Mouse (Mus musculus) heart, adult 9 months (tissue): ENCODE data around the gene Zfp27.
A peak's percentile ranks its signal among the peaks of the same experiment; 100 is the strongest.

Source experiments
- DNase-seq, 2 experiments: peaks; one replicate each; pipeline ENCODE4 v3.0.0; 2022; ENCODE audit warnings: low spot score in 2 of 2

Gene Zfp27

GRCm38 (mm10) chr7:29905966-29906681 is at the start of gene Zfp27:
Gene Zfp27 (minus strand): TSS chr7:29906572.
- DNase-seq = peak; percentile 79 to 84

DNA sequence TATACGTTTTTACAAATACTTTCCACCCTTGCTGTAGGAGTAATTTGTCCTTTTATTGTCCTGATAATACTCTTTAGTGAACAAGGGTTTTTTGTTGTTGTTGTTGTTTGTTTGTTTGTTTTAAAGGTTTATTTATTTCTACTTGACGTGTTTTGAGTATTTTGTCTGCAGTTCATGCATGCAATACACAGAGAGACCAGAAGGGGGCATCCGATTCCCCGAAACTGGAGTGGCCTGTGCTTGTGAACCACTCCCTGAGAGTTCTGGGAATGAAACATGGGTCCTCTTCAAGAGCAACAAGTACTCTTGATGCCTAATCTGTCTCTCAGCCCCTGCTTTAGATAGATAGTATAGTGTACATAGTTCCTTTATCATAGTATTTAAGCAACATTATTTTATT is 48.4 kb upstream of the Zfp27 start:
- peak in 1 of 2 experiments; percentile 23 for DNase-seq

DNA sequence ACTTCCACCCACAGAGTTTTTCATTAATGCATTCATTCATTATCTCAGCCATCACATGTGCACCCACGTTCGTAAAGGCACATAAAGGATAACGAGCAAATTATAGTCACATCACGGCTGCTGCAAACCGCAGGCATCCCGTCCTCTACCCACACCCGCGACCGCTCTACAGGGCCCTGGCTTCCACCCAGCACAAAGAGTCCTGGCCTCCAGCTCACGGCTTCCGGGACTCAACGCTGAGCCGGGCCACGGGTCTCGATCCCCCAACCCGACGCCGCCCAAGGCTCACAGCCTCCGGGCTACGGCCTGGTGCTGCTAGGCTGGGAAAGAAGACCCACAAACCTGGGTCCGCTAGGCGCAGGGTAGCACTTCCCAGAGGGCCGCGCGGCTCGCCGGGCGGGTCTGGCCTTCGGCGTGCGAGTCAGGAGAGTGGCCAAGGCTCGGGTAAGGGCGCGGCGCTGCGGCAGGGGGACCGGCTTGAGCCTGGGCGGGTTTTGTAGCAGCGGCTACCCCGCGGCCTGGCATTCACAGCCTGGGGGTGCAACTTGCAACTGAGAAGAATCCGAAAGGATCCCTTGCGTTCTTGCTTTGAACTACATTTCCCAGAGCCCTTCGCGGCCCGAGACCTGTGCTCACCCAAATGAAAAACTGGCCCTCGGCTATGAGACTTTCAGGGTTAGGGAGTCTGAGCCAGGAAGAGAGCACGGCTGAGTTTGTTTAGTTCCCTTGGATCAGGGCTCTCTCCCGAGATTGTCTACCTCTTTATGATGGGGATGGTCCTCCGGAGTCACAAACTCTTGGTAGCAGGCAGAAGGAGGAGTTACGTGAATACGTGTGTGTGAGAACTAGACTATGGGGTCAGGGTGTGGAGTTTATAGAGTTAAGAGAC is 47.4 kb upstream of the Zfp27 start, which contains the start of gene Zfp74:
Gene Zfp74, minus strand, starts transcription at position 577 of the 889 bp plus-strand sequence.
- peak; percentile 72 to 80 for DNase-seq

DNA sequence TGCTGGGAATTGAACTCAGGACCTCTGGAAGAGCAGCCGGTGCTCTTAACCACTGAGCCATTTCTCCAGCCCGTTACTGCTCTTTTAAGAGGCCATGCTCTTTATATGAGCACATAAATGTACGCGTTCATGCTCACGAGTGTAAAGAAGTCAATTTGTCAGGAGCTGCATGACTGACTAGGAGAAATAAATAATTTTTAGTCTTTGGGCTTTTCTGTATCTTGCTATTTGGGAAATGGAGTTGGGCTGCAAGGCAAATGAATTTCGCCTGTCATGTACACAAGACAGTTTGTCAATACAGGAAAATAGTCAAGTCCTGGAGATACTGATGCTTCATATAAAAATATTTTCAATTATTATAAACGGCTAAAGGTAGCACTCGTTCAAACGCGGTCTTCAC is 46.7 kb upstream of the Zfp27 start:
- no peak for DNase-seq

DNA sequence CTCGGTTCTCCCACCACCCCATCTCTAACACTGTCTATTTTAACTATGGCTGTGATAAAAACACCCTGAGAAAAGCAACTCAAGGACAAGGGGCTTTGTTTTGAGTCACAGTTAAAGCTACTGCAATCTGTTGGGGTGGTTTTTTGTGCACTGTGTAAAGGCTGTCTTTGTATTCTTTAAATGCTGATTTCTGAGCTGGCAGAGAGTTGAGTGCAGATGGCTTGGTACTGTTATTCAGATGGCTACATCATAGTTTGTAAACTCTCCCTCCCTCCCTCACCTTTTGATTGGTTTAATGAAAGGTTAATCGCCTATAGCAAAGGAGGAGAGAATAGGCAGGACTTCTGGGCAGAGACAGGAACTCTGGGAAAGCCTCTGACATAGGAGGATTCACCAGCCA is 37.8 kb upstream of the Zfp27 start:
- no peak for DNase-seq

DNA sequence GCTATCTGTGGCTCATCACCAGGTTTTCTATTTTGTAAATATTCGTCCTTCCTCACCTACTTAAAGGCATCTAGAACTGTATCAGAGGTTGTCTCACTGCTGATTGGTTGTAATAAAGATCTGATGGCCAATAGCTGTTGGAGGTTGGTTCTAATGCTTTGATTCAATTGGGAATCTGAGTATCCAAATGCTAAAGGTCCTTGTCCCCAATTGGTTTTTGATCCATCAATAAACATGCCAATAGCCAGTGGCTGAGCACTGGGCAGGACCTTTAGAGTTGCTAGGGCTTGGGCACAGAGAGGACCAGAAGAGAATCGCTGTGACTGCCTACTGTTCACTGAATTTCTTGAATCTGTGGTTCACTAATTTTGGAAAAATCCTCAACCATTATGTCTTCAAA is 37.3 kb upstream of the Zfp27 start:
- no peak for DNase-seq

DNA sequence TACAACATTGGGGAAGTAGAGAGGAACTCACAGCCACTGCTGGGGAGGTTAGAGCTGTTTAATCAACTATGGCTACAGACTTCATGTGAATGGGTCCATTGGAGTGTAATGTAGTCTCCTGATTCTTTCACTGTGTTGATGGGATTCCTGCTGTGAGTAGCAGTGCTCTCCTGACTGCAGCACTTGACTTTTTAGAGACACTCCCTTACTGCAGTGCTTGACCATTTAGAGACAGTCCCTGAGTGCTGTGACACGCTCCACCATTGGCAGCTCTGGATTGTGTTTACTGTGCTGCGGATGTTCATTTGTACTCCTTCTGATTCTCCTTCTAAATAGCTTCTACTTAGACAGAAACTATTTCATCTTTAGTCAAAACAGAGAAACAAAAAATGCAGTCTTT is 36.4 kb upstream of the Zfp27 start:
- DNase-seq = no peak

DNA sequence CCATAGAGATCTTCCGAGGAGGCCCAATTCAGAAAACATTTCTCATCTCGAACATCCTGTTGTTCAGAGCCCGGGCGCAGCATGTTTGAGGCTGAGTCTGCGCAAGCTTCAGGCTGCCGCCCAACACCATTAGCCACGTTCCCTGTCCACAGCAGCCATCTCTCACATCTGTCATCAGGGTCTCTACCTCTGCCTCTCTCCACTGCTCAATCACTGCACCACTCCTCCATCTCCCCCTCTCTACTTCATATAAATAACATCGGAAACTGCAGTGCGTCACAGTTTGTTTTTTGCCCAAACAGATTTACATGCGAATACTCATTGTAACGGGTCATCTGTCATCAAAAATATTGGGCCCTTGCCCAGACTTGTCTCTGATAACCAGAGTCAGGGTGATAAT is 34.7 kb upstream of the Zfp27 start:
- DNase-seq = no peak

- DNase-seq = no peak
Measured at GRCm38 (mm10) chr7:29938856-29939255, 32.5 kb upstream of the Zfp27 start.

DNA sequence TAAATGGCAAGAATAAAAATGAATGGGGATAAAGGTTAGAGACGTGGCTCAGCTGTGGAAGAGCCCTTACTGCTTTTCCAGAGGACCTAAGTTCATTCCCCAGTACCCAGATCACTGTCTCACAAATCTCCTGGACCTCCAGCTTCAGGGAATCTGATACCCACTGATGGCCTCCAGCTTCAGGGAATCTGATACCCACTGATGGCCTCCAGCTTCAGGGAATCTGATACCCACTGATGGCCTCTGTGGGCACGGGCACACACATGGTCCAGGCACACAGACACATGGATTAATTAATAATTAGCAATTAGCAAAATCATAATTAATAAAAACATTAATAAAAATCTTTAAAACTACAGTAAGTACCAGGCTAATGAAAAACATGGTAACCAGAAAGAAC is 16.4 kb upstream of the Zfp27 start:
- no peak for DNase-seq

- no peak for DNase-seq
Measured at GRCm38 (mm10) chr7:29921439-29922093, 15.2 kb upstream of the Zfp27 start.

DNA sequence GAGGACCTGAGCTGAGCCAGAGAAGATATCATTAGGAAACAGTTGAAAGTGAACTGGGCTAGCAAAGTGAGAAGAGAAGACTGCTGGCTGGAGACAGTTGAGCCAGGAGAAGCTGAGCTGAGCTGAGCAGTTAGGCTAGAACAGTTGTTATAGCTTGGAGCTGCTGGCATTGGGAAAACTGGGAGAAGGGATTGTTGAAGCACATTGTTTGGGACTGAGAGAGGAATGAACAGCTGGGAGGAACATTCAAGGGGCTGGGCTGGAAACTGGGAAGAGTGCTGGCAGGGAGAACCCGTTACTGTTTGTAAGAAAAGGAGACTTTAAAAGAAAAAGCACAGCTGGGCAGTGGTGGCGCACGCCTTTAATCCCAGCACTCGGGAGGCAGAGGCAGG is 11.7 kb upstream of the Zfp27 start:
- DNase-seq = peak in 1 of 2 experiments; percentile 9

DNA sequence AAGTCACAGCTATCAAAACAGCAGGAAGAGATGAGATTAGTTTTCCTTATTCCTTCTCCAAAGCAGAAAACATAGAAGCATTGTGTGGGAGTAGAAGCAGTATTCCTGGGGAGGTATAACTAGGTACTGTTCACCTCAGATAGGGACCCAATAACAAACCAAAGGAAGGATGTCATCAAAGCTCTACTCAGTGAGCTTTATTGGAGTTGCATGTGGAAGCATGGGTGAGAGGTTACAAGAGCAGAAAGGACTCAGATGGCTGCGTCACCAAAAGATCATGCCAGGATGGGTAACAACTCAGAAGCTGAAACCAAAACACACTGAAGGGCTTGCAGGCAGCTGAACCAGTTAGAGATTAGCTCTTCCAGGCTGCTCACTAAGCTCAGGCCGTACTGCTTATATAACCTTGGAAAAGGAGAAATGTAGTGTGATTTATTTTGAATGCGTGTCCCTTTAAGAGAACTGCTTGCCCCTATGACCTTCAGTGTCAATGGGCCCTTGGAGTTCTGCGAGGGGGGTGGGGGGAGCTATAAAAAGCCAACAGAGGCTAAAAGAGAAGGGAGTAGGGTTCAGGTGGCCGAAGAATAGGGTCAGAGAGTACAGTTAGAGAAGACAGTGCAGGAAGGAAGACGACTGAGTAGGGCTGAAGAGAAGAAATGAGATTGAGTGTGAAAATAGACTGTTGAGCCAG is 11.1 kb upstream of the Zfp27 start:
- no peak for DNase-seq

DNA sequence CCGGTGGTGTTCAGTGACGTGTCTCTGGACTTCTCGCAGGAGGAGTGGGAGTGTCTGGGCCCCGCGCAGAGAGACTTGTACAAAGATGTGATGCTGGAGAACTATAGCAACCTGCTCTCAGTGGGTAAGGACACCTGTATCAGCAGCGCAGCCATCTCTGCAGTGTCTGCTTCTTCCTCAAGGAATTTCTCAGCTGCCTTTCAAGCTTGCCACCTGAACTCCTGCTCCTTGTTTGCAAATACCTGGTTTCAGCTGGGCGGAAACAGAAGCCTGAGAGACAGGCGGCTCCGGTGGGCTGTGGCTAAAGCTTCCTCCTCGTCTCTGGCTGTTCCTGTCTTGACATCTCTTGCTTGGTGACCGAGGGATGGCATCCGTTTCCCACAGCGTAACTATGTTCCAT is 5.8 kb upstream of the Zfp27 start:
- DNase-seq = no peak

DNA sequence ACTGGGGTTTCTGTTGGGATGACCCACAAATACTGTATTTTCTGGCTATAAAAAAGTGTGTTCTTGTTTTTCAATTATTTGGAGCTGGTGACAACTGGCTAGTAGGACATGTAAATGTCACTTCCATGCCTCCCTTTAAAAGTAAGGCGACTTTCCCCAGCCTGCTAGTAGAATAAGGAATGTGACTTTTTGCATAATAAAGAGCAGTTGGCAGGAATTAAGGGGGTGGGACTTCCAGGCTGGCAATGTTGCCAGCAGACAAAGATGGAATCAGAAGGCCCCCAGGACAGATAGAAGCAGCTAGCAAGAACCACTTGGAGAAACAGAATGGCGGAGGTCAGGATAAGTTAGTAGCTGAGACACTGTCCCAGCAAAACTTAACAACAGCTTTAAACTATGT is 3.9 kb upstream of the Zfp27 start:
- no peak for DNase-seq

DNA sequence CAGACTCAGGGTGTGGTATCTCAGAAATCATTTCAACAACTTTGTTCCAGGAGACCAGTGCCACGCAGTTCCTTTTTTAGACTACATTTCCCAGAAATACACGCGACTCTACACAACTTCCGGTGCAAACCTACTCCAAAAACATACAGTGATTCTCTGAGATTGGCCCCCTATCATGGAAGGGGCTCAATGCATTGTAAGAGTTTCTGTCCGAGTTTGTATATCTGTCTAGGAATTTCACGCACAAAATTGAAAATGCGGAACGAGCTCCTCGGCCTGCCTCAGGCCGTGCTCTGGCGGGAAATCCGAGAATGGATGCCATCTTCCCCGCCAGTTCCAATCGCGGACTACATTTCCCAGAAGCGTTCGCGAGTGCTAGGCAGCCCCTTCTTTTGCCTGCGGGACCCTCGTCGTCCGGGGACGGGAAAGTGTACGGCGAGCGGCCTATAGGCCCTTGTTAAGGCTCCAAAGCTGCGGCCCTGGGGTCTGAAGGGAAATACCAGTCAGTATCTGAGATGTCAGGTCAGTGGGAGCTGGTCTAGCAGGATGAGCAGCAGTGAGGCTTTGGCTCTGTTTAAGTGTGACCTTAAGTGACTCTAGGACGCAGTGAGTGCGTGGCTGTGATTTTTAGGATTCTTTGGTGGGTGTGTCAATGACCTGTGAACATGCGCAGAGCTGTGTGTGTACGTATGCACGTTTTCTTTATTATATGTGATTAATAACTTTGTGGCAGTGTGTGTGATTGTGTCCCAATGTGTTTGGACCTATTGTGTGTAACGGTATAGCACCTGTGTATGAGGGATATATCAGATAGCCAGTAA is 2.0 kb upstream of the Zfp27 start, which contains the start of gene Zfp383:
Gene Zfp383, plus strand, starts transcription at position 94 of the 821 bp plus-strand sequence.
- peak; percentile 81 to 88 for DNase-seq

GRCm38 (mm10) chr7:29907206-29907605 is 834 bp upstream of the Zfp27 start:
- DNase-seq = no peak

- DNase-seq = no peak
Measured at GRCm38 (mm10) chr7:29906682-29907058, 298 bp upstream of the Zfp27 start.

DNA sequence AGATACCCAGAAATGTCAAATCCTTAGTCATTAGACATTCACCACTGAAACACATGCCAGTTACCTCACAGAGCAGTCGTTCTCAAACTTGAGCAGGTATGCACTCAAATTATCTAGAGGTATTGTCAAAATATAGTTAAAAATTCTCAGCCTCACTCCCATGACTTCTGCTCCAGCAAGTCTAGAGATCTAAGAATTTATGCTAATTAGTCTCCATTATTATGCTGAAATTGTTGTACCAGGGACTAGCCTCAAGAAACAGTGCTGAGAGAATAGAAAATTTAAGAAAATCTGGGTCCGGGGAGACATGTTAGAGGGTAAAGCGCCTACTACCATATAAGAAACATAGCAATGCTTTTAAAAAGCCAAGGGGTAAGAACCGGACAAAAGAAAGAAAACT is 2.3 kb downstream of the Zfp27 start:
- DNase-seq = no peak

- no peak for DNase-seq
Measured at GRCm38 (mm10) chr7:29898351-29898750, 8.0 kb downstream of the Zfp27 start.

DNA sequence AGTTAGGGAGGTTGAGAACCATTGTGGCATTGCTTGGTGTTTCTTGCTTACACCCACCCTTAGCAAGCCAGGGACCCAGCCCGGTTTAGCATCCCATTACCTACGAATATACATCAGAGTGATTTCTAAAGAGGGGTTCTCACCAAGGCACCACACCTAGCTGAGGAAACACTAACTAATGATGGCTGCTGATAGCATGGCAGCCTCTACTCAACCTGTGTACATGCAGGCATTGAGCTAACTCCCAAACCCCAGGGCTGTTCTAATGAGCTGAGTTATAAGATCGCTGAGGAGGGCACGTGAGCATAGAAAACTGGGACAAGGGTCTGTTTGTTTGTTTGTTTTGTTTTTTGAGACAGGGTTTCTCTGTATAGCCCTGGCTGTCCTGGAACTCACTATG is 13.6 kb downstream of the Zfp27 start:
- no peak for DNase-seq
